Mouse (Mus musculus): Measurements from ENCODE around the gene Mrap. TPM values are rescaled to one million over a fixed set of nuclear protein-coding genes. Genes with fewer than 3 reads are reported as not detected.
A peak's percentile ranks its signal among the peaks of the same experiment; 100 is the strongest.

The Mrap gene
- 205 and 547 TPM in 2 replicates for polyA plus RNA-seq (2012; rRNA removed)

DNA sequence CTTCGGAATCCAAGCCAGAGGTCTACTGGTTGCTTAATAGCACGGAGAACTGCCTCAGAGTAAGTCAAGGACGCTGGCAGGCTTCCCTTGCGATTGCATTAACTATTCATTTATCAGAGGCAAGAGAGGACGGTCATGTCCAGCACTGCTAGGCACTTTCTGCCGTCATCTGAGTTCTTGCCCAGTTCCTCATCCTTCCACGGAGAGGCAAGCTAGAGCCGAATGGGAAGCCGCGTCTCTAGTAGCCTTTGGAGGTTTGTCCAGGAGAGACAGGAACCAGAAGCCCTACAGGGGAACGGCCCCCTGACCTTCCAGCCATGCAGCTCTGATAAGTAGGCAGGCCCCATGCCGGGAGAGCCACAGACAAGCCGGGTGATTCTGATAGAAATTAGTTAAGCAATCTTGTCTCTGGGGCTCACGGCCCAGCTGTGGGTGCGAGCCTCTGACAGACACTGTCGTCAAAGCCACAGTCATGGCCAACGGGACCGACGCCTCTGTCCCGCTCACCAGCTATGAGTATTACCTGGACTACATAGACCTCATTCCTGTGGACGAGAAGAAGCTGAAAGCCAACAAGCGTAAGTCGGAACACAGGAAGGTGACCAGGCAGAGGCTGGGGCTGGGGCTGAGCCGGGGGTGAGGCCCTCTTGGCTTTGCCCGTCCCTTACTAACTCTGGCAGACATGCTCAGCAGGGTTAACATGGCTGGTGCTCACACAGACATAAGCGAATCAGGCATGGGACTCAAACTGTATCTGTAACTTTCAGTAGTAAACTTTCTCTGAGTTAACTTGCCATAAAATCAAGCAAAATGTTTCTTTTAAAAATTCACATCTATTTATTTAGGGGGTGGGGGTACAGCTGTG is at the start of gene Mrap:
Gene Mrap (plus strand): TSS at position 116 of the 865 bp plus-strand sequence.
- DNase-seq (ENCODE audit: low read depth): no peak

DNA sequence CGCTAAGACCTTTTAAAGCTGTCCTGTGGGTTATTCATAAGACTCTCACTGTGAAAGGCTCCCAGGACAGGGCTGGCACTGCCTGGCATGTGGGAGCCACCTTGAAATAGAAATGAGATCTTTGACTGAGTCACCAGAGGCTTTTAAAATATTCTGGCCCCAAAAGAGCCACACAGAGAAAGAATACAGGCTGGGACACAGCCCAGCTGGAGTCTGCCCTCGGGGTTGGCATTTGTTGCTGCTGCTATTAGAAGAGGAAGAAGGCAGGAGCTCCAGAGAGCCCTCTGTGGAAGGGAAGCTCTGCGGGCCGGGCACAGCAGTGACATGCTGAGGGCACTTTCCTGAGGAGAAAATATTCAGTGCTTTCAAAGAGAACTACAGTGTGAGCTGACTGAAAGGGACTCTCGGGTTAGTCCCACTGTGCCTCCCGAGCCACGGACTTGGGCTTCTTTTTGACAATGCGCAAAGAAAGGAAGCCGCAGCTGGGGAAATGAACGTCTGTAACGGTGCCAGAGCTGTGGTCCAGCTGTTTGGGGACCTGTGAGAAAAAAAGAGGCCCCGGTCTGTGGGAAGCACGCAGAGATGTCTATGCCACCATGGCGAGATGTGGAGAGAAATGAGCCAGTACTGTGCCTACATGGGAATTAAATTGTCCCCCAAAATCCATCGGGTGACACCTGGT is 45.2 kb upstream of the Mrap start:
- DNase-seq (ENCODE audit: low read depth): no peak

GRCm38 (mm10) chr16:90693625-90694024 is 44.4 kb upstream of the Mrap start:
- no peak for DNase-seq (ENCODE audit: low read depth)

DNA sequence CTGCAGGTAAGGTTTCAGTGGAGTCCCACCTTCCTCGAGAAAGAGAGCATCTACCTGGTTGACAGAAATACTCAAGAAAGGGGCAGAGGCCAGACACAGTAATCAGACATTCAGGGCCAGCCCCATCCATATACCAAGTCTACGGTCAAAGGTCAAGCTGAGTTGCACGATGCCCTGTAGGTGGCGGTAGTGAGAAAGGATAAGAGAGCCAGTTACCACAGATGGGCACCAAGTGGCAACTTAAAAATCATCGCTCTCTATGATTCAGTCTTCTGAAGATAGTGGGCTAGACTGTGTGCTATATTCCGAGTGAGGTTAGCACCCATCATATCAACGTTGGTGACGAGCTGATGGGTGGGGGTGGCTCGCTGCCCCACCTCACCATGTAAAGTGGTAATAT is 43.3 kb upstream of the Mrap start:
- no peak for DNase-seq (ENCODE audit: low read depth)

DNA sequence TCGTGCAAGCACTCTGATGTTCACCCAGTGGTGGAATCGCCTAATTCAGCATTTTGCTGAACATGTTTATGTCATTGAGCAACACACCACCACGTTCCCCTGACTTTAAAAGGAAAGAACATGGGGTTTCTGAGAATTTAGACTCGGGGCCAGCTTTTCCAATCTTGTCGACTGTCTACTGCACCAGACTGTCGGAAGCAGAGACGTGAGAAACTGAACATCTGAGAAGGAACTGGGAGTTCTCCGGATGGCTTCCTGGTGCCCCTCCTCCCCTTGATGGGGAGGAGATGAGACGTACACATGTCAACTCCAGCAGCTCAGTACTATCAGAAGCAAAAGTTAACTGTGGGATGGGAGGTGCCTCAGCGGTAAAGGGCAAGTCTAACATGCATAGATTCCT is 42.9 kb upstream of the Mrap start:
- DNase-seq (ENCODE audit: low read depth): no peak

DNA sequence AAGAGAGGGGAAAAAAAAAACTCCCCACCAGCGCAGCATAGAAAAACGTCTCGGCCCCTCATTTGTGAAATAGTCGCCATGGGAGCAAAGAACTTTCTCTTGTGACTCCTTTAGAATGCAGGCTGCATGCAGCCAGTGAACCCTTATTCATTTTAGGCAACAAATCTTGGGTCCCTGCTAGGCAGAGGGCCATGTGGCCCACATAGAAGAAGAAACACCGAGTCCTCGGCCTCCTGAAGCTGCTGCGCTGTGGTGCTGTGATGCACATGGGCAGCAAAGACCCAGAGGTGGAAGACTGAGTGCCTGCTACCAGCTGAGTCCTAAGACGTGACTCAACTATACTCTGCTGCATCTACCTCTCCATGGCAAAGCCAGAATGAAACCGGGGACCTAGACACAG is 41.7 kb upstream of the Mrap start:
- no peak for DNase-seq (ENCODE audit: low read depth)

DNA sequence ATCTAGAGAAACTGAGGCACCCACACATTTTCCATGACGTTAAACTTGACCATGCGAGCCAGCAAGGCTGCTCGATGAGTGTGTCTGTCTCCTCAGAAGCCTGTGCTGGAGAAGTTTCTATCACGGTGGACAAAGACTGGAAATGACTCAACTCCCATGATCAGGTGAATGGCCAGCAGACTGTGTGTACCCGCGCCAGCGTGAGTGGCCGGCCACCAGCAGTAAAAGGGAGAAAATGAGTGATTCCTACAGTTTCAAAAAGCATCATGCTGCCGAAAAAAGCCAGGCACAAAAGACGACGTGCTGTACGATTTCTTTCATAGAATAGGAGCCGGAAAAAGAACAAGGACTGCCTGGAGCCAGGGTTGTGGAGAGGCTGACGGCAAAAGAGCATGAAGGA is 38.6 kb upstream of the Mrap start:
- DNase-seq (ENCODE audit: low read depth): no peak

- no peak for DNase-seq (ENCODE audit: low read depth)
Measured at GRCm38 (mm10) chr16:90701541-90701940, 36.5 kb upstream of the Mrap start.

GRCm38 (mm10) chr16:90703646-90704045 is 34.4 kb upstream of the Mrap start:
- DNase-seq (ENCODE audit: low read depth): no peak

DNA sequence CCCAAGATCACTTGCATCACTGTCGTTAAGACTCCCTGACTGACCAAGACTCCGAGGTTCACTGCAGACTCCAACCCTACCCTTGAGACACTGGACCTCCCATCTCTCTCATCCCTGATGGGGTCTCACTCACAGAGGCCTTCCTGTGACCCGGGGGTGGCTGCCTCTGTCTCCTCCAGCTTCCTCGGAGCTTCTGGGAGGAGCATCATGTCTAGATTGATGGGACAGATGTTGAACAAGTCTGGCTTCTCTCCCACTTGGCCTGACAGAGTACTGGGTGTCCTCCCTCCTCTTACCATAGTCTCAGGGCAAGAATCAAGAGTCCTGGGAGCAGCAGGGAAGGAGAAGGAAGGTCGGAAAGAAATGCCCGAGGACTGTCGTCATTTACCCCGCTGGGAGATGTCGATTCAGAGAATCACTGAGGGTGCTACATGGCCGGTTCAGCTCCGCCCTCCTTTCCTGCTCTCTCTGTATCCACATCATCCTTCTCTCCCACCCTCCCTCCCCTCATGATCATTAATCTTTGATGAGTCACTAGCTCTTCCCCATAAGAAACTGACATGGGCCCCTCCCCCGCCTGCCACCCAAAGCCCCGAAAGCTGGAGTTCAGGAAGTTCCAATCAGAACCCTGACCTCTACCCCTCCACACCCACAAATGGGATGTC is 33.7 kb upstream of the Mrap start:
- no peak for DNase-seq (ENCODE audit: low read depth)

- DNase-seq (ENCODE audit: low read depth): no peak
Measured at GRCm38 (mm10) chr16:90706279-90706678, 31.7 kb upstream of the Mrap start.

GRCm38 (mm10) chr16:90709711-90710289 is 28.2 kb upstream of the Mrap start:
- DNase-seq (ENCODE audit: low read depth): no peak

DNA sequence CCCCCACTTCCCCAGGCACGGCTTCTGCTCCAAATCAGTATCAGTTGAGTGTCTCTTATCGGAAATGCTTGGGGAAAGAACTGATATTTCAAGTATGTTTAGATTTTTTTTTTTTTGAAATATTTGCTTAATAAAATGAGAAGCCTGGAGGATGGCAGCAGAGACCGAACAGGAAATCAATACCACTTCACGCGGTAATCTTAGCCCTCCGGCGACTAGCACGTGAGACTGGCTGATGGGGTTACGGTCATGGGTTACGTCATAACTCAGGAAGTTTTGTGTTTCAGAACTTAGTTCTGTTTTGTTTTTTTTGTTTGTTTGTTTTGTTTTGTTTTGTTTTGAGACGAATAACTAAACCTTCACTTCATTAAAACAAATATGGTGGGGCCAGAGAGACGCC is 27.7 kb upstream of the Mrap start:
- DNase-seq (ENCODE audit: low read depth): no peak

DNA sequence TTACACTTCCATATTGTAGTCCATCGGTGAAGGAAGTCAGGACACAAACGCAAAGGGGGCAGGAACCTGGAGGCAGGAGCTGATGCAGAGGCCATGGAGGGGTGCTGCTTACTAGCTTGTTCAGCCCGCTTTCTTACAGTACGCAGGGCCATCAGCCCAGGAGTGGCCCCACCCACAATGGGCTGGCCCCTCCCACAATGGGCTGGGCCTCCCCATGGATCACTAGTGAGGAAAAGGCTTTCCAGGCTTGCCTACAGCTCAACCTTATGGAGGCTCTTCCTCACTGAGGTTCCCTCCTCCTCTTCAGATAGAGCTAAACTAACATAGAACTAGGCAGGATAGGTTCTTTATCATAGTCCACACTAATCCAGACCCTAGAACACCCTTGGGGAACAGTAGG is 14.0 kb upstream of the Mrap start:
- DNase-seq (ENCODE audit: low read depth): no peak

DNA sequence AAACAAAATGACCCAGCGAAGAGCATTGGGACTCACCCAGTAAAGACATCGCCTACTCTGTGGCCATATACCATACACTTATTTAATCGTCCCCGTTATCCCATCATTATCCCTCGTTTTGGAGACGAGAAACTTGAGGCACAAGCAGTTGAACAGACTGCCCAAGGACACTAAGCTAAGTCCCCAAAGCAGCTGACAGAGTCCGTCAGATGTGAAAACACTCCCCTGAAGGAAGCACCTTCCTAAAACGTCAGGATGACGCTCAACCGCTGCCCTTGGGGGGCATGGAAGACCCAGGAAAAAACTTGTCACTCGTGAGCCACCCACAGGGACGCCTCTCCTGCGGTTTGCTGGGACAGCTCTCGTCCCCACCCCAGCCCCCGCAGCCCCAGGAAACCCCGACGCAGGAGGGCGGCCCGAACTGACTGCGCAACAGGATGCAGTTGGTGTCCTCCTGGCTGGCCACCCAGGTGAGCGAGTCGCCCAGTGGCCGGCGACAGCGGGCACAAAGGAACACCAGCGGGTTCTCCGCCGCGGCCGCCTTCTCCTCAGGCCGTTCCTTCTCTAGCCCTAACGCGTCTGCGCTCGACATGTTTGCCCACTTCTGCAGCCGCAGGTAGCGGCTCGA is 11.3 kb upstream of the Mrap start:
- no peak for DNase-seq (ENCODE audit: low read depth)

GRCm38 (mm10) chr16:90727233-90728115 is 10.5 kb upstream of the Mrap start, which contains the start of gene Mis18a:
Gene Mis18a (minus strand): TSS chr16:90727404.
- DNase-seq (ENCODE audit: low read depth): peak; percentile 51

DNA sequence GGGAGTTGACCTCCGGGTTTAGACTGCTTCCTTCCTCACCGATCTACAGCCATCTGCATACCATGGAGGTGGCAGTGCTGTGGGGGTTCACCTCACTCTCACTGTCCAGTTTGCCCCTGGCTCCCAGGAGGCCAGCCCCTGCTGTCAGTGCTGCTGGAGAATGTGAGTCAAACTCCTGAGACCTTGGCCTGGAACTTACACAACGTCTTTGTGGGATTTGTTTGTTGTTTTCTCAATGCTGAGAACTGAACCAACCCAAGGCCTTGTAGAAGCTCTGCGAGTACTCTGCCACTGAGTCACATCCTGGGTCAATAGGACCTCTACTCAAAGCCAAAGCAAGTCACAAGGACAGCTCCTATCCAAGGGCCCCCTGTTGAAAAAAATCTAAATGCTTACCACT is 2.4 kb upstream of the Mrap start:
- DNase-seq (ENCODE audit: low read depth): no peak

GRCm38 (mm10) chr16:90736672-90737270 is 1.2 kb upstream of the Mrap start:
- DNase-seq (ENCODE audit: low read depth): no peak

- DNase-seq (ENCODE audit: low read depth): no peak
Measured at GRCm38 (mm10) chr16:90747143-90747542, 9.1 kb downstream of the Mrap start.

DNA sequence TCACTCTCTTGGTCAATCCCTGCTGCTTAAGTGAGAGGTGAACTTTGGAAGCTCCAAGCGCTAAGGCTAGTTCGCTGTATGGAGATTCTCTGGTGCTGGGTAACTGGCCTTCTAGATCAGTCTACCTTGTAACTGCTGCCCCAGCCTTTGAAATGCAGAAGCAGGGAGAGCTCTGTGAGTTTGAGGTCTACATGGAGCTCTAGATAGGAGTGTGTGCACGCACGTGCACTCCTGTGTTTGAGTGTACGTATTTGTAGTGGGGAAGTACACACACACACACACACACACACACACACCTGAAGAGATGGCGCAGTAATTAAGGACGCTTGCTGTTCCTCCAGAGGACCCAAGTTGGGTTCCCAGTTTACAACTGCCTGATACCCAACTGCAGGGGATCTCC is 10.2 kb downstream of the Mrap start:
- DNase-seq (ENCODE audit: low read depth): no peak
